Mouse (Mus musculus) stomach, postnatal 0 days (tissue): ENCODE results near the gene Sept6.

ENCODE experiments used
- CTCF ChIP-seq: IDR thresholded peaks from 2 replicates; pipeline ENCODE4 v1.5.1; 2016; ENCODE audit warnings: antibody characterized with exemption, low read depth, mild to moderate bottlenecking, moderate library complexity
- EP300 ChIP-seq: optimal IDR thresholded peaks from 2 replicates; pipeline ENCODE3; 2016; ENCODE audit warnings: antibody characterized with exemption

DNA sequence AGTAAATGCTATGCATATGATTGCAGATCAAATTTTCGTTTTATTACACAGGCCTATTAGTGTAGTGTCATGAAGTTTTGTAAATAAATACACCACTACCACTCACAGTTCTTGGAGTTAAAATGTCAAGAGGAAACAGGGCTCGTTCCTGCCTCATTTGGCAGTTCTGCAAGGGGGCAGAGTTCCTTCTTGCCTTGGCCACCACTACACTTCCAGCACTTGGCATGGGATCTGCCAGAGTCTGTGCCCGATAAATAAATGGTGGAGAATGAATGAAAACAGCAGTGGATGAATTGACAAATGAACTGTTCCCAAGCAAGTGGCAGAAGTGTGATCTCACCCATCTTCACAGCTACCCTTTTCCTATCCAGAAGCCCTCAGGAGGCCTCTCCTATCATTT, 6.6 kb downstream of the Sept6 start:
- TF ChIP-seq CTCF: no peak
- TF ChIP-seq EP300: no peak
